In the genomic region with DNA sequence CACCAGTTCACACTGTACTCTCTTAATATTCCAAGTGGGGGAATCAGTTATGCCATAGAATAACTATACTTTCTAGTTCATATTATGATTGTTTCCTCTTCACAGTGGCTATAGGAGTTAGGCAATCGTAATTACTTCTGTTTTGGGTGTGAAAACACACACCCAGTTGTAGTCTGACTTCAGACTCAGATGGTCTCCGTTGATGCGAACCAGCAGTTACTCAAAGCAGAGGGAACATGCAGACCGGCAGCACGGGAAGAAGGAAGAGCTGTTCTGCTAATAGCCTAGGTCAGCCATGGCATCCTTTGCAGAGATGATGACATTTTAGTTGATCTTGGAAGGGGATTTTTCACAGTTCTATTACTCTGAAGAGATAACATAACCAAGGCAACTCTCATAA, we compare ENCODE assay signal across 28 mouse cellular contexts. TPM values are rescaled to one million over a fixed set of nuclear protein-coding genes. Genes with fewer than 3 reads are reported as not detected.
DNase-seq lines count a peak whose midpoint lies in the region; ATAC-seq and TF ChIP-seq lines count a peak whose summit lies in the region.
"Had no signal": no experiment of that assay in that cellular context is flagged by ENCODE, and none has a peak within 500 bp of the region (broad histone marks: within the 10 kb centered on the region; RNA-seq: fewer than 3 reads in every experiment).

No protein-coding gene starts in this region.

- TF ChIP-seq CTCF in bone marrow, adult 2 months (IDR thresholded peaks at IDR 0.05; ENCODE audit: control insufficient read depth, insufficient read depth, low read length): no peak

- no peak overlapping the region for H3K9ac ChIP-seq in liver, embryonic 12.5 days
- H3K9ac ChIP-seq: embryonic facial prominence, embryonic 13.5 days; embryonic facial prominence, embryonic 15.5 days; forebrain, embryonic 12.5 days had no signal

- H3K9me3 ChIP-seq in liver, embryonic 12.5 days (replicated peaks): no peaks in the 10 kb centered on the region
- H3K9me3 ChIP-seq: embryonic facial prominence, embryonic 13.5 days; embryonic facial prominence, embryonic 15.5 days; forebrain, embryonic 10.5 days; forebrain, embryonic 12.5 days; G1E had no signal

- ATAC-seq in liver, embryonic 12.5 days: no peak
- peak; percentile 82 for ATAC-seq in megakaryocyte, adult 5-6 weeks (ENCODE audit: poor library complexity, severe bottlenecking)
- ATAC-seq in monocyte, adult 5-6 weeks (replicated peaks; ENCODE audit: insufficient number of reproducible peaks, low FRiP score, low TSS enrichment, poor library complexity, severe bottlenecking): peak; percentile 80
- ATAC-seq: activated CD4-positive, CD25-positive, alpha-beta regulatory T cell, adult 4 months; forebrain, embryonic 14.5 days; forebrain, embryonic 16.5 days; Patski had no signal

- H3K4me1 ChIP-seq in liver, embryonic 12.5 days: peaks cover 17% of the 10 kb centered on the region
- H3K4me1 ChIP-seq in bone marrow, adult 2 months (ENCODE audit: control insufficient read depth, insufficient read depth, low read length): no peaks in the 10 kb centered on the region; the same call in 1 of the 2 replicates
- H3K4me1 ChIP-seq: embryonic facial prominence, embryonic 13.5 days; embryonic facial prominence, embryonic 15.5 days; forebrain, embryonic 10.5 days; forebrain, embryonic 12.5 days had no signal

- H3K36me3 ChIP-seq in liver, embryonic 12.5 days: no peaks in the 10 kb centered on the region
- H3K36me3 ChIP-seq: embryonic facial prominence, embryonic 13.5 days; embryonic facial prominence, embryonic 15.5 days; forebrain, embryonic 10.5 days; forebrain, embryonic 12.5 days had no signal

- H3K27ac ChIP-seq in liver, embryonic 12.5 days: peak overlapping the region; percentile 36; the same call in 1 of the 2 replicates
- H3K27ac ChIP-seq in bone marrow, adult 2 months (ENCODE audit: control insufficient read depth, insufficient read depth, low read depth, low read length, poor library complexity): peak overlapping the region; percentile 69
- H3K27ac ChIP-seq: embryonic facial prominence, embryonic 13.5 days; embryonic facial prominence, embryonic 15.5 days; forebrain, embryonic 10.5 days; forebrain, embryonic 12.5 days had no signal

- WGBS in liver, embryonic 12.5 days (ENCODE audit: insufficient replicate concordance): 66% methylated on average over 5 of the region's 5 CpGs
- WGBS in bone marrow, adult 2 months: 52% methylated on average over 5 of the region's 5 CpGs

- no peaks in the 10 kb centered on the region for H3K27me3 ChIP-seq in liver, embryonic 12.5 days (replicated peaks)
- H3K27me3 ChIP-seq: embryonic facial prominence, embryonic 13.5 days; embryonic facial prominence, embryonic 15.5 days; forebrain, embryonic 12.5 days; Patski had no signal

- H3K4me3 ChIP-seq in liver, embryonic 12.5 days: no peak overlapping the region
- H3K4me3 ChIP-seq in bone marrow, adult 2 months (replicated peaks; ENCODE audit: control insufficient read depth, low read depth, low read length): no peak overlapping the region
- H3K4me3 ChIP-seq: embryonic facial prominence, embryonic 13.5 days; embryonic facial prominence, embryonic 15.5 days; erythroblast, embryonic 14.5 days; forebrain, embryonic 10.5 days; forebrain, embryonic 12.5 days had no signal

- no peak for TF ChIP-seq POLR2A in bone marrow, adult 2 months (IDR thresholded peaks at IDR 0.05; ENCODE audit: borderline replicate concordance, control insufficient read depth, low read depth, low read length)

- H3K4me2 ChIP-seq in liver, embryonic 12.5 days: no peak overlapping the region
- H3K4me2 ChIP-seq: embryonic facial prominence, embryonic 13.5 days; embryonic facial prominence, embryonic 15.5 days; forebrain, embryonic 12.5 days had no signal

- intact Hi-C loops in gastrocnemius, postnatal 36 days (cut with DNase I): no loop called here

- no peak for DNase-seq in liver
- no peak for DNase-seq in lung, postnatal 10 days
- DNase-seq in gastrocnemius, postnatal 36 days: no peak
- DNase-seq in kidney, adult 11 months: no peak
- DNase-seq: adrenal gland, adult 2 months; adrenal gland, postnatal 10 days; adrenal gland, postnatal 25 days; cerebellum, adult 11 months; cerebellum, adult 18-20 months; cerebellum, adult 8-10 months; cerebellum, adult 9-11 months; cerebellum, postnatal 14 days; cerebellum, postnatal 36 days; embryo, embryonic 11 days had no signal

RNA-seq across cellular contexts. Expression of a gene that starts 38.9 kb away (rescaled TPM):
- 20.8 and 22.9 TPM in 2 replicates for polyA plus RNA-seq in liver, embryonic 12.5 days (2016; fragmentation: Nextera tagmentation; extraction: Ambion mirVana)
- 8.8 and 11.9 TPM in 2 replicates for polyA plus RNA-seq in bone marrow, adult 2 months (2011; ENCODE audit: insufficient read depth, insufficient read length, low replicate concordance, missing spikeins)
- total RNA-seq in megakaryocyte, adult 5-6 weeks (2015): 17.7 and 18.2 TPM in 2 replicates
- total RNA-seq in megakaryocyte, adult 5-6 weeks (2017): 31.9 and 41.1 TPM in 2 replicates
- total RNA-seq in monocyte, adult 5-6 weeks (2017): 32.9 to 53.5 TPM (median 37.8 TPM) in 3 replicates
- total RNA-seq in gastrocnemius, postnatal 36 days (2021): 1 to 10 TPM; 4.4 TPM

RNA-seq across cellular contexts. Expression of a gene that starts 39.0 kb away (rescaled TPM):
- 4.8 and 6.2 TPM in 2 replicates for polyA plus RNA-seq in liver, embryonic 12.5 days (2016; fragmentation: Nextera tagmentation; extraction: Ambion mirVana)
- 3.2 and 25.9 TPM in 2 replicates for polyA plus RNA-seq in bone marrow, adult 2 months (2011; ENCODE audit: insufficient read depth, insufficient read length, low replicate concordance, missing spikeins)
- total RNA-seq in megakaryocyte, adult 5-6 weeks (2015): 5.3 and 10.8 TPM in 2 replicates
- 2.7 and 5.5 TPM in 2 replicates for total RNA-seq in megakaryocyte, adult 5-6 weeks (2017)
- total RNA-seq in monocyte, adult 5-6 weeks (2017): 3.2 to 8.0 TPM (median 4.5 TPM) in 3 replicates
- total RNA-seq in gastrocnemius, postnatal 36 days (2021): 1 to 10 TPM; 1.1 to 1.2 TPM
- polyA plus RNA-seq: erythroblast, embryonic 14.5 days had no signal

RNA-seq across cellular contexts. Expression of a gene that starts 47.8 kb away (rescaled TPM):
- 2.2 and 2.6 TPM in 2 replicates for polyA plus RNA-seq in liver, embryonic 12.5 days (2016; fragmentation: Nextera tagmentation; extraction: Ambion mirVana)
- polyA plus RNA-seq in bone marrow, adult 2 months (2011; ENCODE audit: insufficient read depth, insufficient read length, low replicate concordance, missing spikeins): 4.0 and 11.1 TPM in 2 replicates
- 29.1 and 38.5 TPM in 2 replicates for total RNA-seq in megakaryocyte, adult 5-6 weeks (2015)
- 22.8 and 24.3 TPM in 2 replicates for total RNA-seq in megakaryocyte, adult 5-6 weeks (2017)
- total RNA-seq in monocyte, adult 5-6 weeks (2017): 3.6 to 9.1 TPM (median 5.9 TPM) in 3 replicates
- 1 to 10 TPM; 1.7 to 2.0 TPM for total RNA-seq in gastrocnemius, postnatal 36 days (2021)

RNA-seq across cellular contexts. Expression of a gene that starts 53.0 kb away (rescaled TPM):
- polyA plus RNA-seq in liver, embryonic 12.5 days (2016; fragmentation: Nextera tagmentation; extraction: Ambion mirVana): 0.49 and 0.75 TPM in 2 replicates
- polyA plus RNA-seq in bone marrow, adult 2 months (2011; ENCODE audit: insufficient read depth, insufficient read length, low replicate concordance, missing spikeins): not detected in 2 replicates
- total RNA-seq in megakaryocyte, adult 5-6 weeks (2015): not detected in 2 replicates
- total RNA-seq in megakaryocyte, adult 5-6 weeks (2017): not detected in 2 replicates
- not detected in 3 replicates for total RNA-seq in monocyte, adult 5-6 weeks (2017)
- 1 to 10 TPM; 1.5 to 2.9 TPM for total RNA-seq in gastrocnemius, postnatal 36 days (2021)
- total RNA-seq: G1E had no signal
- polyA plus RNA-seq: erythroblast, embryonic 14.5 days; G1E had no signal
